Mouse (Mus musculus) MEL (cell line): ENCODE measurements around the gene Syne2. TPM values are rescaled to one million over a fixed set of nuclear protein-coding genes. Genes with fewer than 3 reads are reported as not detected.

Experiments
- DNase-seq: peaks from one replicate; pipeline ENCODE4 v3.0.0; 2011; ENCODE audit warnings: low read depth, low spot score
- H3K27ac ChIP-seq: 2 replicates; pipeline ENCODE4 v1.5.1; 2012; ENCODE audit warnings: low read depth, mild to moderate bottlenecking, control low read depth, low read length, moderate library complexity; ENCODE audit not compliant: control insufficient read depth
- H3K27me3 ChIP-seq, 2 experiments: fragments of 150-350 bp in 1 of 2; sonication (generic) in 1 of 2; 2 replicates each; pipeline ENCODE4 v1.6.1; 2012; ENCODE audit warnings: low read length in 2 of 2, mild to moderate bottlenecking in 2 of 2, improper control_type of control experiment in 1 of 2, moderate library complexity in 1 of 2; ENCODE audit not compliant: insufficient read depth in 2 of 2, control insufficient read depth in 1 of 2
- H3K36me3 ChIP-seq, 2 experiments: 2 replicates each; pipeline ENCODE4 v1.6.1; 2012 to 2014; ENCODE audit warnings: low read length in 2 of 2, improper control_type of control experiment in 1 of 2, inconsistent platforms in 1 of 2, mild to moderate bottlenecking in 1 of 2; ENCODE audit not compliant: insufficient read depth in 2 of 2, control insufficient read depth in 1 of 2
- H3K4me1 ChIP-seq, 2 experiments: fragments of 150-350 bp in 1 of 2; sonication (generic) in 1 of 2; 2 replicates each; pipeline ENCODE4 v1.6.1; 2012; ENCODE audit warnings: low read length in 2 of 2, improper control_type of control experiment in 1 of 2, mild to moderate bottlenecking in 1 of 2; ENCODE audit not compliant: insufficient read depth in 2 of 2, control insufficient read depth in 1 of 2
- H3K4me3 ChIP-seq, 2 experiments: fragments of 150-350 bp in 1 of 2; sonication (generic) in 1 of 2; 2 replicates each; pipeline ENCODE4 v1.5.1; 2012; ENCODE audit warnings: low read depth in 2 of 2, low read length in 2 of 2, mild to moderate bottlenecking in 2 of 2, moderate library complexity in 2 of 2, control low read depth in 1 of 2, improper control_type of control experiment in 1 of 2; ENCODE audit not compliant: control insufficient read depth in 1 of 2, insufficient read depth in 1 of 2
- H3K79me2 ChIP-seq: 2 replicates; pipeline ENCODE4 v1.6.1; 2012; ENCODE audit warnings: mild to moderate bottlenecking, low read length, moderate library complexity; ENCODE audit not compliant: control insufficient read depth, poor library complexity, insufficient read depth
- H3K9ac ChIP-seq: 2 replicates; pipeline ENCODE4 v1.6.1; 2012; ENCODE audit warnings: low read depth, mild to moderate bottlenecking, control low read depth, low read length, moderate library complexity; ENCODE audit not compliant: control insufficient read depth, poor library complexity, severe bottlenecking
- H3K9me3 ChIP-seq: fragments of 150-350 bp; sonication (generic); replicated peaks from 2 replicates; pipeline ENCODE4 v1.6.1; 2012; ENCODE audit warnings: mild to moderate bottlenecking, low read length, improper control_type of control experiment, moderate library complexity; ENCODE audit not compliant: insufficient read depth
- CTCF ChIP-seq, 3 experiments: IDR thresholded peaks in 2 of 3; conservative IDR thresholded peaks in 1 of 3; 2 replicates each; pipeline ENCODE4 v1.5.1; 2011 to 2012; ENCODE audit warnings: low read length in 3 of 3, low read depth in 2 of 3, mild to moderate bottlenecking in 2 of 3, improper control_type of control experiment in 1 of 3, inconsistent platforms in 1 of 3, mixed read lengths in 1 of 3, moderate library complexity in 1 of 3; ENCODE audit not compliant: control insufficient read depth in 1 of 3, insufficient read depth in 1 of 3, poor library complexity in 1 of 3, severe bottlenecking in 1 of 3
- E2F4 ChIP-seq: IDR thresholded peaks from 2 replicates; pipeline ENCODE4 v1.6.1; 2011; ENCODE audit warnings: low read depth, low read length, improper control_type of control experiment, borderline replicate concordance
- EP300 ChIP-seq, 2 experiments: IDR thresholded peaks; 2 replicates each; pipeline ENCODE4 v1.6.1; 2011; ENCODE audit warnings: improper control_type of control experiment in 2 of 2, low read length in 2 of 2, low read depth in 1 of 2, mild to moderate bottlenecking in 1 of 2
- ETS1 ChIP-seq: IDR thresholded peaks from 2 replicates; pipeline ENCODE4 v1.6.1; 2012; ENCODE audit warnings: low read depth, mild to moderate bottlenecking, inconsistent platforms, low read length, improper control_type of control experiment, moderate library complexity
- GABPA ChIP-seq: IDR thresholded peaks from 2 replicates; pipeline ENCODE4 v1.6.1; 2012; ENCODE audit warnings: low read depth, mild to moderate bottlenecking, inconsistent platforms, low read length, improper control_type of control experiment, moderate library complexity
- GATA1 ChIP-seq: IDR thresholded peaks from 2 replicates; pipeline ENCODE4 v1.6.1; 2011; ENCODE audit warnings: low read depth, low read length, improper control_type of control experiment
- KAT2A ChIP-seq: conservative IDR thresholded peaks from 2 replicates; pipeline ENCODE4 v1.6.1; 2012; ENCODE audit warnings: low read depth, low read length, improper control_type of control experiment, inconsistent platforms
- MAX ChIP-seq: IDR thresholded peaks from 2 replicates; pipeline ENCODE4 v1.6.1; 2011; ENCODE audit warnings: low read length, improper control_type of control experiment
- MAZ ChIP-seq: IDR thresholded peaks from 2 replicates; pipeline ENCODE4 v1.6.1; 2012; ENCODE audit warnings: low read depth, mild to moderate bottlenecking, inconsistent platforms, low read length, improper control_type of control experiment
- MXI1 ChIP-seq: IDR thresholded peaks from 2 replicates; pipeline ENCODE4 v1.6.1; 2011; ENCODE audit warnings: mild to moderate bottlenecking, low read depth, low read length, improper control_type of control experiment
- MYC ChIP-seq: IDR thresholded peaks from 2 replicates; pipeline ENCODE4 v1.6.1; 2011; ENCODE audit warnings: low read depth, mild to moderate bottlenecking, low read length, improper control_type of control experiment, moderate library complexity
- RAD21 ChIP-seq: IDR thresholded peaks from 2 replicates; pipeline ENCODE4 v1.6.1; 2011; ENCODE audit warnings: mild to moderate bottlenecking, low read depth, low read length, improper control_type of control experiment
- RCOR1 ChIP-seq: IDR thresholded peaks from 2 replicates; pipeline ENCODE4 v1.6.1; 2012; ENCODE audit warnings: low read depth, mild to moderate bottlenecking, inconsistent platforms, low read length, improper control_type of control experiment
- SIN3A ChIP-seq: IDR thresholded peaks from 2 replicates; pipeline ENCODE4 v1.6.1; 2012; ENCODE audit warnings: low read length, improper control_type of control experiment, inconsistent platforms
- SMC3 ChIP-seq: IDR thresholded peaks from 2 replicates; pipeline ENCODE4 v1.6.1; 2011; ENCODE audit warnings: low read depth, low read length, improper control_type of control experiment
- TCF12 ChIP-seq: IDR thresholded peaks from 2 replicates; pipeline ENCODE4 v1.6.1; 2014; ENCODE audit warnings: low read depth, mild to moderate bottlenecking, inconsistent platforms, low read length, improper control_type of control experiment, moderate library complexity
- USF1 ChIP-seq: IDR thresholded peaks from 2 replicates; pipeline ENCODE4 v1.6.1; 2014; ENCODE audit warnings: low read depth, mild to moderate bottlenecking, inconsistent platforms, low read length, improper control_type of control experiment, moderate library complexity
- USF2 ChIP-seq, 2 experiments: IDR thresholded peaks; 2 replicates each; pipeline ENCODE4 v1.6.1; 2011 to 2012; ENCODE audit warnings: improper control_type of control experiment in 2 of 2, low read length in 2 of 2, borderline replicate concordance in 1 of 2, inconsistent platforms in 1 of 2, low read depth in 1 of 2, mild to moderate bottlenecking in 1 of 2; ENCODE audit not compliant: insufficient read depth in 1 of 2
- ZC3H11A ChIP-seq: IDR thresholded peaks from 2 replicates; pipeline ENCODE4 v1.6.1; 2012; ENCODE audit warnings: low read depth, mild to moderate bottlenecking, inconsistent platforms, low read length, improper control_type of control experiment
- ZMIZ1 ChIP-seq: IDR thresholded peaks from 2 replicates; pipeline ENCODE4 v1.6.1; 2012; ENCODE audit warnings: low read depth, mild to moderate bottlenecking, inconsistent platforms, low read length, improper control_type of control experiment, moderate library complexity
- polyA plus RNA-seq, 2 experiments: library from polyadenylated mRNA; stranded (reverse) in 1 of 2; unstranded in 1 of 2; fragments of >175 nt in 1 of 2; fragments of >200 nt in 1 of 2; gene quantifications; 2 replicates each; pipeline versions ENCODE4 v1.2.1 to v1.2.4; 2012; ENCODE audit warnings: low replicate concordance in 2 of 2, low read depth in 1 of 2; ENCODE audit not compliant: insufficient read length in 2 of 2, insufficient read depth in 1 of 2, missing spikeins in 1 of 2
- total RNA-seq: library from RNA; depleted of rRNA; stranded (reverse); fragments of 300-350 nt; gene quantifications from 2 replicates; pipeline ENCODE4 v1.2.3, GENCODE M21; 2012

Gene Syne2
- total and polyA plus RNA-seq, 3 experiments: 0.06 to 0.15 TPM; not detected in 1

DNA sequence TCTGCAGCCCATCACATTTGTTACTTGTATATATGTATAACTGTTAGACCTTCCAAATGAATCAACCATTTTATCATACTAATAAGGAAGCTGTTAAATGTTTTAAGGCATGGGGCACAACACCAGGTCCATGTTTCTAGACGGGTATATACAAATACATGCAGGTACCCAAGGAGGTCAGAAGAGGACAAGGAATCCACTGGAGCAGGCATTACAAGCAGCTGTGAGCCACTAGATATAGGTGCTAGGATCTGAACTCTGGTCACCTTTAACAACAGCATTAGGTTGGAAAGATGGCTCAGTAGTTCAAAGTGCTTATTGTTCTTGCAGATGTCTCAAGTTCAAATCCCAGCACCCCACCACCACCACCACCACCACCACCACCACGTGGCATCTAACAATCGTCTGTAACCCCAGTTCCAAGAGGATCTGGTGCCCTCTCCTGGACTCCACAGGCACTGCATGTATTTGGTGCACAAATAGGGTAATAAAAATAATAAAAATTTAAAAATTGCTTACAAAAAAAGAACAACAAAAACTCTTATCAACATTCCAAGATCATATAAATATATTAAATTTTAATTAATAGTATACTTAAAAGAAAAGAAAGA, 45.4 kb upstream of the Syne2 start:
- peak; percentile 78 for DNase-seq
- TF ChIP-seq CTCF (IDR thresholded peaks at IDR 0.05 in 2 of 3, conservative IDR thresholded peaks at IDR 0.05 in 1 of 3; ENCODE audit: control insufficient read depth in 1 of 3, insufficient read depth in 1 of 3, low read depth in 2 of 3, low read length in 3 of 3, poor library complexity in 1 of 3, severe bottlenecking in 1 of 3) (peak in 2 of 3 experiments; percentile 80 to 85; a peak in 5 of 6 replicates), MAZ (no peak), SMC3 (peak; percentile 87), MAX (peak; percentile 74), USF1 (peak; percentile 77), USF2 (IDR thresholded peaks at IDR 0.05; ENCODE audit: borderline replicate concordance in 1 of 2, insufficient read depth in 1 of 2, low read depth in 1 of 2, low read length in 2 of 2) (no peak), E2F4 (no peak), SIN3A (peak; percentile 55; the same call in 1 of the 2 replicates), RAD21 (peak; percentile 90), MYC (peak; percentile 97), ZC3H11A (peak; percentile 91), MXI1 (peak; percentile 70)
- Histone ChIP-seq H3K4me1 (no peaks in the 10 kb centered on the region), H3K36me3 (peaks cover 0 to 7% of the 10 kb centered on the region in 2 experiments; a peak in 2 of 4 replicates), H3K27me3 (no peaks in the 10 kb centered on the region), H3K4me3 (no peak overlapping the region), H3K27ac (no peak overlapping the region), H3K9ac (no peak overlapping the region), H3K79me2 (no peaks in the 10 kb centered on the region), H3K9me3 (no peaks in the 10 kb centered on the region)

DNA sequence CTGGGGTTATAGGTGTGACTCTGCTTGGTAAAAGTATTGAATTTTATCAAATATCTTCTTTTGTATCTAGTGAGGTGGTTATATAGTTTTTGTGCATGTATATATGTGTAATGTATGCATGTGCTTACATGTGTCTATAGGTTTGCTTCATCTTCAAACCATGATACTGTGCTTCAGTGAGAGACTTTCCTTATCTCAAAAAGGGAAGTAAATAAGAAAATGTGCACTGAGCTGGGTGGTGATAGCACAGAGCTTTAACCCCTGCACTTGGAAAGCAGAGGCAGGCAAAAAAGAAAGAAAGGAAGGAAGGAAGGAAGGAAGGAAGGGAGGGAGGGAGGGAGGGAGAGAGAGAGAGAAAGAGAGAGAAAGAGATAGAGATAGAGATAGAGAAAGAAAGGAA, 36.5 kb upstream of the Syne2 start:
- Histone ChIP-seq H3K36me3 (peaks cover 0 to 12% of the 10 kb centered on the region in 2 experiments; a peak in 2 of 4 replicates), H3K27ac (peak overlapping the region; percentile 44), H3K4me3 (no peak overlapping the region), H3K4me1 (peaks cover 2 to 9% of the 10 kb centered on the region in 2 experiments; a peak in 3 of 4 replicates), H3K27me3 (no peaks in the 10 kb centered on the region), H3K79me2 (no peaks in the 10 kb centered on the region), H3K9ac (no peak overlapping the region), H3K9me3 (no peaks in the 10 kb centered on the region)
- TF ChIP-seq ETS1 (peak; percentile 50; the same call in 1 of the 2 replicates), TCF12 (peak; percentile 57), MYC (peak; percentile 76; the same call in 1 of the 2 replicates), ZMIZ1 (no peak), RCOR1 (peak; percentile 66), GABPA (no peak), MAX (peak; percentile 67), KAT2A (no peak), SIN3A (peak; percentile 73), EP300 (IDR thresholded peaks at IDR 0.05; ENCODE audit: low read depth in 1 of 2, low read length in 2 of 2) (peak; percentile 70 to 80), GATA1 (peak; percentile 79)
- DNase-seq: peak; percentile 71
